Mouse (Mus musculus) limb, embryonic 10.5 days (tissue): ENCODE results near the gene Cgas. TPM values are rescaled to one million over a fixed set of nuclear protein-coding genes. Genes with fewer than 3 reads are reported as not detected.
A peak's percentile ranks its signal among the peaks of the same experiment; 100 is the strongest.
"Not testable (repeated sequence)": the region's sequence is repeated elsewhere in the genome, so short reads cannot be mapped to it uniquely, and the experiment has no call there.

Source experiments
- DNase-seq: peaks from one replicate; pipeline ENCODE4 v3.0.0-alpha.2; 2017; ENCODE audit warnings: low spot score
- H3K27ac ChIP-seq: fragments of 300-500 bp; sonication (generic); 2 replicates; pipeline ENCODE4 v1.5.1; 2016; ENCODE audit warnings: mild to moderate bottlenecking
- H3K27me3 ChIP-seq: fragments of 300-500 bp; sonication (generic); 2 replicates; pipeline ENCODE4 v1.6.1; 2016; ENCODE audit warnings: low read depth, mild to moderate bottlenecking; ENCODE audit not compliant: poor library complexity, severe bottlenecking
- H3K36me3 ChIP-seq: fragments of 300-500 bp; sonication (generic); 2 replicates; pipeline ENCODE4 v1.6.1; 2016; ENCODE audit warnings: mild to moderate bottlenecking, moderate library complexity
- H3K4me1 ChIP-seq: fragments of 300-500 bp; sonication (generic); 2 replicates; pipeline ENCODE4 v1.6.1; 2016
- H3K4me3 ChIP-seq: fragments of 300-500 bp; sonication (generic); 2 replicates; pipeline ENCODE4 v1.5.1; 2016; ENCODE audit warnings: mild to moderate bottlenecking, moderate library complexity
- H3K9me3 ChIP-seq: fragments of 300-500 bp; sonication (generic); replicated peaks from 2 replicates; pipeline ENCODE4 v1.6.1; 2016; ENCODE audit warnings: mild to moderate bottlenecking
- WGBS: fragments of 180-500 bp; shearing (Covaris S2); methylation state at CpG from one replicate; pipeline ENCODE4 v1.1.7; 2016; 5-methylcytosine and 5-hydroxymethylcytosine counted together
- polyA plus RNA-seq: library from polyadenylated mRNA; unstranded; fragments of >200 nt; fragmentation: Nextera tagmentation; extraction: Ambion mirVana; gene quantifications from 2 replicates; pipeline ENCODE4 v1.2.1, GENCODE M21; 2016

Gene Cgas
- polyA plus RNA-seq = 0.34 and 0.45 TPM in 2 replicates

- Histone ChIP-seq H3K4me1 (peaks cover 11% of the 10 kb centered on the region), H3K27ac (peak within 1 kb of the TSS; percentile 77)
- under 1% methylated on average over 81 of the region's 81 CpGs for WGBS
Observed at GRCm38 (mm10) chr9:78442579-78443392, at the start of gene Cgas. Cgas (minus strand) TSS chr9:78443237.

GRCm38 (mm10) chr9:78492254-78492653 lies 49.2 kb upstream of the Cgas start:
- no peak for DNase-seq
- Histone ChIP-seq H3K4me1 (peaks cover 10% of the 10 kb centered on the region), H3K9me3 (no peaks in the 10 kb centered on the region), H3K27me3 (no peaks in the 10 kb centered on the region), H3K27ac (no peak overlapping the region), H3K36me3 (no peaks in the 10 kb centered on the region), H3K4me3 (no peak overlapping the region)
- whole genome bisulfite sequencing = 90% methylated on average over 3 of the region's 3 CpGs

More at GRCm38 (mm10) chr9:78442579-78443392, at the start of gene Cgas:
- no peaks in the 10 kb centered on the region for H3K9me3 ChIP-seq
- H3K27me3 ChIP-seq = peaks cover 88% of the 10 kb centered on the region
- H3K4me3 ChIP-seq = peak within 1 kb of the TSS; percentile 54
- DNase-seq = peak; percentile 64
- no peaks in the 10 kb centered on the region for H3K36me3 ChIP-seq

GRCm38 (mm10) chr9:78491169-78491568 lies 48.1 kb upstream of the Cgas start:
- Histone ChIP-seq H3K9me3 (no peaks in the 10 kb centered on the region), H3K36me3 (no peaks in the 10 kb centered on the region), H3K27ac (no peak overlapping the region), H3K27me3 (no peaks in the 10 kb centered on the region), H3K4me3 (no peak overlapping the region), H3K4me1 (peaks cover 10% of the 10 kb centered on the region)
- WGBS = 86% methylated on average over 3 of the region's 3 CpGs
- no peak for DNase-seq

GRCm38 (mm10) chr9:78488890-78489420 lies 45.9 kb upstream of the Cgas start, which contains the start of gene Eef1a1:
Eef1a1 (minus strand) TSS chr9:78489151.
- Histone ChIP-seq H3K4me1 (peaks cover 10% of the 10 kb centered on the region), H3K36me3 (no peaks in the 10 kb centered on the region), H3K4me3 (peak within 1 kb of the TSS; percentile 51), H3K27me3 (no peaks in the 10 kb centered on the region), H3K9me3 (no peaks in the 10 kb centered on the region), H3K27ac (peak within 1 kb of the TSS; percentile 78)
- DNase-seq = peak; percentile 68
- WGBS = 4% methylated on average over 15 of the region's 20 CpGs

- not testable (repeated sequence) for H3K36me3 ChIP-seq, H3K9me3 ChIP-seq, H3K27ac ChIP-seq, H3K4me3 ChIP-seq, DNase-seq, H3K27me3 ChIP-seq, H3K4me1 ChIP-seq
- 95% methylated on average over 5 of the region's 5 CpGs for WGBS
Observed at GRCm38 (mm10) chr9:78488021-78488420, 45.0 kb upstream of the Cgas start.

- 82% methylated on average over 3 of the region's 3 CpGs for WGBS
- Histone ChIP-seq H3K36me3 (peaks cover 12% of the 10 kb centered on the region), H3K27me3 (no peaks in the 10 kb centered on the region), H3K9me3 (no peaks in the 10 kb centered on the region), H3K4me3 (no peak overlapping the region), H3K4me1 (peaks cover 16% of the 10 kb centered on the region), H3K27ac (no peak overlapping the region)
- DNase-seq = no peak
Observed at GRCm38 (mm10) chr9:78484660-78485059, 41.6 kb upstream of the Cgas start.

GRCm38 (mm10) chr9:78482386-78482785 lies 39.3 kb upstream of the Cgas start:
- peaks cover 10% of the 10 kb centered on the region for H3K4me1 ChIP-seq
- no peaks in the 10 kb centered on the region for H3K9me3 ChIP-seq
- peak; percentile 38 for DNase-seq
- H3K27me3 ChIP-seq = no peaks in the 10 kb centered on the region
- peaks cover 32% of the 10 kb centered on the region for H3K36me3 ChIP-seq
- H3K4me3 ChIP-seq = peak overlapping the region; percentile 98
- 13% methylated on average over 3 of the region's 3 CpGs for WGBS
- peak overlapping the region; percentile 99 for H3K27ac ChIP-seq

GRCm38 (mm10) chr9:78481423-78482331 lies 38.6 kb upstream of the Cgas start:
- peak overlapping the region; percentile 98 for H3K4me3 ChIP-seq
- no peaks in the 10 kb centered on the region for H3K27me3 ChIP-seq
- H3K9me3 ChIP-seq = no peaks in the 10 kb centered on the region
- peak; percentile 97 for DNase-seq
- peak overlapping the region; percentile 99 for H3K27ac ChIP-seq
- peaks cover 10% of the 10 kb centered on the region for H3K4me1 ChIP-seq
- WGBS = under 1% methylated on average over 74 of the region's 77 CpGs
- H3K36me3 ChIP-seq = peaks cover 40% of the 10 kb centered on the region

GRCm38 (mm10) chr9:78480706-78481358 lies 37.8 kb upstream of the Cgas start:
- peaks cover 10% of the 10 kb centered on the region for H3K4me1 ChIP-seq
- H3K27ac ChIP-seq = peak overlapping the region; percentile 99
- H3K9me3 ChIP-seq = no peaks in the 10 kb centered on the region
- no peaks in the 10 kb centered on the region for H3K27me3 ChIP-seq
- H3K36me3 ChIP-seq = peaks cover 48% of the 10 kb centered on the region
- WGBS = under 1% methylated on average over 46 of the region's 46 CpGs
- peak; percentile 85 for DNase-seq
- peak overlapping the region; percentile 98 for H3K4me3 ChIP-seq

- not testable (repeated sequence) for DNase-seq, H3K27me3 ChIP-seq, H3K9me3 ChIP-seq
- H3K36me3 ChIP-seq = peaks cover 49% of the 10 kb centered on the region
- 0% methylated on average over 13 of the region's 13 CpGs for WGBS
- peaks cover 10% of the 10 kb centered on the region for H3K4me1 ChIP-seq
- H3K27ac ChIP-seq = peak overlapping the region; percentile 99
- peak overlapping the region; percentile 98 for H3K4me3 ChIP-seq
Observed at GRCm38 (mm10) chr9:78480227-78480626, 37.2 kb upstream of the Cgas start.

- H3K27ac ChIP-seq, DNase-seq, H3K9me3 ChIP-seq, H3K27me3 ChIP-seq: not testable (repeated sequence)
- Histone ChIP-seq H3K4me1 (peaks cover 10% of the 10 kb centered on the region), H3K4me3 (peak overlapping the region; percentile 98), H3K36me3 (peaks cover 55% of the 10 kb centered on the region)
- WGBS = 40% methylated on average over 8 of the region's 8 CpGs
Observed at GRCm38 (mm10) chr9:78479308-78479707, 36.3 kb upstream of the Cgas start.

- peaks cover 10% of the 10 kb centered on the region for H3K4me1 ChIP-seq
- not testable (repeated sequence) for H3K27me3 ChIP-seq, H3K27ac ChIP-seq, H3K9me3 ChIP-seq, DNase-seq
- H3K4me3 ChIP-seq = peak overlapping the region; percentile 19; the same call in 1 of the 2 replicates
- peaks cover 65% of the 10 kb centered on the region for H3K36me3 ChIP-seq
- WGBS = 64% methylated on average over 1 of the region's 1 CpGs
Observed at GRCm38 (mm10) chr9:78478009-78478605, 35.1 kb upstream of the Cgas start.
